Mouse (Mus musculus): ENCODE data around the gene BC029722. TPM values are rescaled to one million over a fixed set of nuclear protein-coding genes. Genes with fewer than 3 reads are reported as not detected.
A peak's percentile ranks its signal among the peaks of the same experiment; 100 is the strongest.
"Not testable (repeated sequence)": the region's sequence is repeated elsewhere in the genome, so short reads cannot be mapped to it uniquely, and the experiment has no call there.

The BC029722 gene
- total RNA-seq (2021) = 10 to 100 TPM; 58.7 to 58.9 TPM
- long read RNA-seq, experiment 1, transcript BC029722-201 (2 exons, 1,615 nt) = major isoform, 6 of 11 reads
- long read RNA-seq, experiment 1, partial matches to known transcripts = 5 of 11 reads
- long read RNA-seq, experiment 1, other reads (novel, unspliced or antisense) = 0 of 11 reads
- long read RNA-seq, experiment 2, partial matches to known transcripts = 0 of 9 reads
- long read RNA-seq, experiment 2, other reads (novel, unspliced or antisense) = 6 of 9 reads

DNA sequence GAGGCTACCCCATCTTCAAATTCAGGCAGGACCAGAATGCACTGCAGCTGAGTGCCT is at the start of gene BC029722:
Gene BC029722, minus strand, starts transcription at position 35 of the 57 bp plus-strand sequence.
- no peak for DNase-seq (ENCODE audit: low spot score in 2 of 2)

DNA sequence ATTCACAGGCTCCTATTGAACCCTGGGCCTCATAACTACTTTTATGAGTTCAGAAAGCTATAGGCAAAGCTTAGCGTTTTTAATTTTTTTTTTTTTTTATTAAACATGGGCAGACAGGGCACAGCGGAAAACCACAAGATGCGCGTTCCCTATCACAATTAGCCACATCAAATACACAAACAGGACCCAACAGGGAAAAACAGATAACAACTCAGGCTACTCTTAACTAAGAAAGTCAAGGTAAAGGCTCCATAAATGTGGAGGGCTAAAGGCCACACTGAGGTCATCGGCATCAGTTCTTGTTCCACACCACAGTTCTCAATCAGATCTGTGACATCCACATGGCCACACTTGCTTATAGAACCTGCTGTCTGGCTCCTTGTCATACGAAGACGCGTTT is 49.1 kb upstream of the BC029722 start:
- no peak for DNase-seq (ENCODE audit: low spot score in 2 of 2)

DNA sequence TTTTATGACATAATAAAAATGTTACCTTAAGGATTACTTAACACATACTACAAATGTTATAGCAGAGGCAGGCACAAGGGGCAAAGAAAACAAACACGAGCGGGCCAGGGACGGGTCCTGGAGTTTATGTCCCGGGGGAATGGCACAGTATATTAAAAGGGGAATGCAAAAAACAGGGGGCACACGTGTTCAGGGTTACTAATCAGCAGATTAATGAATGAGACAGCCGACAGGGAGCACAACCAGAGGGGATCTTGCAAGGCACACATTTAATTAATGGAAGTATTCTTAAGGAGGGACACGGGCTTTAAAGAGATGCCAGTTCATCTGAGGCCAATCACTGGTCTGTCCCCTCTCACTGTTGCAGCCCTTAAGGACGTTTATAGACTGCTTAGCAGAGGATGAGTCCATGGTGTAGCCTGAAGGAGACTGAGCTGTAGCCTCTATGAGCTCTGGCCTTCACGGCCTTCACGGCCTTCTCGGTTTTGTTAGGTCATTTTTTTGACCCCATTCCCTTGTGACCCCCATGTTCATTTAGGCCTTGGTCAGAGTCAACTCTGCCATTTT is 44.2 kb upstream of the BC029722 start:
- DNase-seq (ENCODE audit: low spot score in 2 of 2) = no peak

DNA sequence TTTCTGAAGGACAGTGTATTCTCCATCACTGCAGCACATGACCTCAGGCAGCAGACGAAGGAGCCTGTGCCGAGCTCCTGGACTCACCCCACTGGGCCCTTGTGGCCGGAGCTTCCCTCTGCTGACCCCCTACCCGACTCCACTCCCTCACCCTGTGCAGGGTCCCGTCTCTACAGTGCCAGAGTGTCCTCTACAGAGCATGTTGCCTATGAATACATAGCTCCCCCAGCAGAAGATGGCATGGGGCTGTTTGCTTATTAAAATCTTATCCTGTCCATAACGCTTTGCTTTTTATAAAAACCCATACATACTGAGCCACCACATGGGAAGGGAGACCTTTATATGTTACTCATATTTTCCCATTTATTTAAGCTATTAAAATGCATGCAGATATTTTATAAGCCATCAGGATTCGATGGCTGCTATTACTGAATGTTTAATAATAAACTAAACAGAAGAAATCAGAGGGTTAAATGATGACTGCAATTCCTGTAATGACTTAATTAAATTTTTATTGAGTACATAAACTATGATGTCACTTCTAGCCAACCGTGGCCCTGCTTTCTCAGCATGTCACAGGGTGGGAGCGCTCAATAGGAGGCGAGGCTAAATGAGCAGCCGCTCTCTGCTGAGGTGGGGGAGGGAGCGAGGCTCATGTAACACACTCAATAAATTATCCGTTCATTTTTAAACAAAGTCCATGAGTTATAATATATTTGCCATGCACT is 43.5 kb upstream of the BC029722 start:
- no peak for DNase-seq (ENCODE audit: low spot score in 2 of 2)

DNA sequence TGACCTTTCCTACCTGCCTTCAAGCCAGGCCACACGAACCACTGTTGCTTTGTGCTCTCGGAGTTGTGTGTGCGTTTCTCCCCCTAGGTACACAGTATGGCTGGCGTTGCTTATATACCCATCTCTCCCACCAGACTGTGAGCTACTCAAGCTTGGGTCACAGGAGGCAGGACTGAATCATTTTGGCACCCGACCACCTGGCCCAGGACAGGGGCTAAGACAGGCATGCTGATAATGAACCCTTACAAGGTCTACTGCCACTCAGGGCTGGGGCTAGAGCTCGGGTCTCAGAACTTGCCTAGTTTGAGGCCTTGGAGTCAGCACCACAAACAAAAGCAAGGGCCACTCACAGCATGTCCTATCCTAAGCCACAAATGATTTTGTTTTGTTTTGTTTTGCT is 42.4 kb upstream of the BC029722 start:
- DNase-seq (ENCODE audit: low spot score in 2 of 2) = no peak

DNA sequence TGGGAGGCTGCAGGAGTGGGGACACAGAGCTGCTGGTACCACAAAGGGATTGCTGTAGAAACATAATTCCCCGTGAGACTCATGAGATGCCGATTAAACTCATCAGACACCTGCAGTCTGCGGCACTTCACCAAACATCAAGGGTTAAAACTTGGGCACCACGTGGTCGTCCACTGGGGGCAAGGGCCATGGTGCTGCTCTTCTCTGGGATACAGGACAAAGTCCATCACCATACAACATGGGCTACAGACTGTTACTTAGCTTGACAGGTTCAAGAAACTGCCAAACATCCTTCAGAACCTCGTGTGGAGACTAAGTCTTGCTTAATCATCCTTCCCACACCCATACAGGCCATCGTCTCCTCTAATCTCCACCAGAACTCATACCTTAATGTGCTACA is 40.9 kb upstream of the BC029722 start:
- DNase-seq (ENCODE audit: low spot score in 2 of 2) = no peak

DNA sequence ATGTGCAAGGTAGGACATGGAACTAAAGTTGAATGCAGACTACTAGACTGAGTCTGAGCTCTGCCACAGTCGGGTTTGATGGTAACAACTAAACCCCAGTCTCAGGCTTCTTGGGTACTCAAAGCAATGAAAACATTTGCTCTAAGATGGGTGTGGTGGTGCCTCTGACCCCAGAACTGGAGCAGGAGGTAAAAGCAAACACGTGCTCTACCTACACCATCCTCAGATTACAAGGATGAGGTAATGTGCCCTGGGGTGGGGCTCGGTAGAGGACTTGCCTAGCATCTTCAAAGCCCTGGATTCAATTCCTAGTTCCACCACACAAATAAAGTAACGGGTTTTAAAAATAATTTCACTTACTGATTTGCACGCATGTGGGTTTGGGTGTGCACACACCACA is 33.3 kb upstream of the BC029722 start:
- DNase-seq (ENCODE audit: low spot score in 2 of 2) = no peak

DNA sequence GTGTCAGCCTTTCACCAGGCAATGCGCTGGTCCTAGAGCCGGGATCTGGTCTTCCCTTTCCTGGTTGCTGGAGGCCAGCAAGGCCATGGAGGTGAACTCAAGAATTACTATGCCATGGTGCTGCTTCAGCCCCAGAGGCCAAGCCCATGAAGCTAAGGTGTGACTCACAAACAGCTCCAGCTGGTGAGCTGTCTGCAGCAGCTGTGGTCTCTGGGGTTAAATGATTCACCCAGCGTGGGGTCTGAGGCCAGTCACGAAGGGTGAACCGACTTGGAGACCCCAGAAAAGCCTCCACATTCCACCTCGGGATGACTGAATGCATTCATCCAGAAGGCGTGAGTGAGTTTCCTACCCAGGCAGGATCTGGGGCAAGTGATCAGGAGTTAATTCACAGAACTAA is 30.9 kb upstream of the BC029722 start:
- DNase-seq (ENCODE audit: low spot score in 2 of 2) = no peak

DNA sequence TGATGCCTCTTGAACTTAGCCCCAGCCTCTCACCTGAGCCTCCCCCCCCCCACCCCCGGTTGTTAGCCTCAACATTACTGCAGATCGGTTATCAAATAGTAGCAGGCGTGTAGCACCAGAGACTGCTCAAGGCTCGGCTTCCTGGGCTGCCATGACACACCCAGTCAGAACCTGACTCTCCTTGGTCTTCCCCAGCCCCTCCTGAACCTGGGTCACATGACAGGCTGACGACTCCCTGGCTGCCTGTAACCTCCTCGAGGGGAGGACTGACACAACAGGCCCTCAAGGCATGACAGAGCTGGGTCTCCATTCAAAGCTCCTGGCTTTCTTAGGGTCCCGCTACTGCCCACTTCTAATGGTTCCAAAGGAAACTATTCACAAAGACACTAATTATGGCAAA is 30.2 kb upstream of the BC029722 start:
- DNase-seq (ENCODE audit: low spot score in 2 of 2) = no peak

DNA sequence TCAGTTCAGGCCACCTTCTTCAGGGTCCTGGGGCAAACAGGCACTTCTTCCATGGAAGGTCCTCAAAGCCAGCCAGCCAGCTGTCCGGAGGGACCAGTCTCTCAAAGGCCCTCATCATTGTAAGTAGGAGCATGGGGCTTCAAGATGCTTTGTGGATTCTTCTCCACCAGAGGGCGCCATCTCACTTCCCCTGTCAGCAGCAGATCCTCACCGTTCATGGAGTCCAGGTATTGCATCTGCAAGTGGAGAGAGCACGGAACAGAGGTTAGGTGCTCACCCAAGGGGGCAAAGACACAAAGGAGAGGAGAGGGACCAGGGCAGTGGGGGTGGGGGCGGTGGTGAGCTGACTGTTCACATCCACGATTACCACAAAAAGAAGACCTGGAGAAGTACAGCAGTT is 29.1 kb upstream of the BC029722 start:
- peak; percentile 76 to 86 for DNase-seq (ENCODE audit: low spot score in 2 of 2)

DNA sequence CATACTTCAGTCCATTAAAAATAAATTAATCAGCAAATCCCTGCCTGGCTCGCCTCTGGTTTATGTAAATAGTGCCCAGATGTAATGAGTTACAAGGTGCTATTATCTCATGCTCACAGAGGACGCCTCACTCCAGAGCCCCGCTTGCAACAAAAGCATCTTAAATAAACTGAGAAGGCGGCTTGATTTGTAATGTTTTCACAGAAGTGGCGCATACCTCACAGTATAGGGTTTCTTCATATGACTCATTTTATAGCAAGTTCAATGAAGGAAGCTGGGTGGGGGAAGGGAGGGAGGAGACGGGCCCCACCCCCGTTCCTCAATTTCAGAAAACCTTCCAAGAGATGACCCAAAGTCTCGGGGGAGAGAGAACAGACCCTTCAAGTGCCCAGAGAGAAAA is 27.7 kb upstream of the BC029722 start:
- no peak for DNase-seq (ENCODE audit: low spot score in 2 of 2)

DNA sequence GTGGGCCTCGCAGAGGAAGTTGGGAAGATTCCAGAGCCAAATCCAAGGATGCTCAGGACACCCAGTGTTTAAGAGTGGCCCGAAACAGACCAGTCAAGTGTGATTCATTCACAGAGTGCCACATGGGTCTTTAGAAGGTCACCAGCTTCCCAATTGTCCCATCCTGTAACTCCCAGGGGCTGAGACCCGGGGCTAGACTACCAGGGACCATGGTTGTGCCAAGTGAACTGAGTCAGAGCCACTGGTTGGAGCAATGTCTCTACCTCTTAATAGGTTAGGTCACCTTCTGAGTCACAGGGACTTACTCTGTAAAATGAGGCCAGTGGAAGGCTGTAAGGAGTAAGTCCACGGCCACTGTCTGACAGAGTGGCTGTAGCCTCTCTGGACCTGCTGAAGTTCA is 19.7 kb upstream of the BC029722 start:
- DNase-seq (ENCODE audit: low spot score in 2 of 2) = no peak

DNA sequence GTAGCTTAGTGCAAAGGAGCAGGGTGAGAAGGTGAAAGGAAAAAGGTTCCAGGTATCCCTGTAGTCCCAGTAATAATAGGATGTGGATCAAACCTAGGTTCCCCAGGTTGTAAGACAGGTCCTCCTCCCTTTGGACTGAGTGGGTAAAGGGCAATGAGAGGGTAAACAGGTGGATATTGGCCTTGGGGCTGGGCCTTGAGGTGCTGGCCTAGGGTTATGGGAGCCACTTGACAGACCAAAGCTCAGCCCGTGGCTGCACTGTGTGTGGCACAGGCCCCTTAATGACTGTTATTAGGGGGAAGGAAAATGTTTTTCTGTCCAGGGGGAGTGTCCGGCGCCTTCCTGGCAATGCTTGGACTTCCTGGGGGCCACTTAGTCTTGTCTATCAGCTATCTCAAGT is 18.7 kb upstream of the BC029722 start:
- DNase-seq (ENCODE audit: low spot score in 2 of 2) = no peak

DNA sequence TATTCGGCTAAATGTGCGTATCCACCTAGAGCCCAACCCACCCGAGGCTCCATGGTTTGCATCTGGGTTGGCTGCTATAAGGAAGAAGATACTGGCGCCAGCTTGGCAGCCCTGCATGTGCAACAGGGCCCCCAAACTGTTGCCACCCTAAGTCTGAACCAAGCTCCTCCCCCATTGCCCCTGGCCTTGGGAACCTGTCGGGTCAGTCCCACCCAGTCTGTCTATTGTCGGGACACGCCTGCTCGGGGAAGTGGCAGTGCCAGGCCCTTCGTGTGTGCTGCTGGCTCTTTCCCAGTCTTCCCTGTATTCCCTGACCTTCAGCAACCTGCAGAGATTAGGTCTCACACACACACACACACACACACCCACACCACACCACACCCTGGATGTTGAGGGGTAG is 15.5 kb upstream of the BC029722 start, which contains the start of gene Fam83c:
Gene Fam83c, minus strand, starts transcription at position 123 of the 400 bp plus-strand sequence.
- no peak for DNase-seq (ENCODE audit: low spot score in 2 of 2)

DNA sequence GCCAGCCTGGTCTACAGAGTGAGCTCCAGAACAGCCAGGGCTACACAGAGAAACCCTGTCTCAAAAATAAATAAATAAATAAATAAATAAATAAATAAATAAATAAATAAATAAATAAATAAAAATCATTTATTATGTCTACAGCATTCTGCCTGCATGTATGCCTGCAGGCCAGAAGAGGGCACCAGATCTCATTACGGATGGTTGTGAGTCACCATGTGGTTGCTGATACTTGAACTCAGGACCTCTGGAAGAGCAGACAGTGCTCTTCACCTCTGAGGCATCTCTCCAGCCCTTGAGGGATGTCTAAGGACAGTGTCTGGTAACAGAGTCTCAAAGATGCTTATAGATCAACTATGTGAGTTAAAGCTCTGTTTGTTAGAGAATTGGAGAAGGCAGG is 12.9 kb upstream of the BC029722 start:
- not testable (repeated sequence) for DNase-seq (ENCODE audit: low spot score in 2 of 2)

DNA sequence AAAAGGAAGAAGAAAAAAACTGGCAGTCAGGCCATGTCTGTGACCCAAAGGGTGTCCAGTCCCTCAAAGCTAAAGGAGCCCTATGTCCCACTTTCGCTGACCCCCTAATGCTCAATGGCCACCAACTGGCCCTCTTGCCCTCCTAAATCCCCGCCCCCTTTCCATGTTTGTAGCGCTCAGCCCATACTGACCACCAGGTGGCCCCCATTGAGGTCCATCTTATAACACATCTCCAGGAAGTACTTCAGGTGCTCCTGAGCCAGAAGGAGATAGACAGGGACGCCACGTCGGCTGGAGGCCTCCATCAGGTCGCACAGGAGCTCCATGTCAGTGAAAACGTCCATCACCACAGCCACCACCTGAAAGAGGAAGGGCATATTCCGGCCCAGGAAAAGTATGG is 12.1 kb upstream of the BC029722 start:
- DNase-seq (ENCODE audit: low spot score in 2 of 2) = no peak

DNA sequence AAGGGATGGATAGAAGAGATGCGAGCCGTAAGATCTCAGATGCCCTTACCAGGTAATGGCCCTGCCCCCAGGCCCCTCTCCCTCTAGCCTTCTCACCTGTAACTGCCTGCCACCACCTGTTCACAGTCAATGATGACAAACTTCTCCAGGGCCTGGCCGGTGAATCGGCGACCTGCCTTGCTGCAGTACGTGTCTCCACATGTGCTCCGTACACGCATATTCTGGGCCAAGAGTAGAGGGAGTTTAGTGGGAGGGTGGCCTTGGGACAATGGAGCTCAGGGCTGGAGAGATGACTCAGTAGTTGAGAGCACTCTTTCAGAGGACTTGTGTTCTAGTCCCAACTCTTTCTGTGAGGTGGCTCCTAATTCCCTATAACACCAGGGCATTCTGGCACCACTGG is 11.6 kb upstream of the BC029722 start:
- no peak for DNase-seq (ENCODE audit: low spot score in 2 of 2)

DNA sequence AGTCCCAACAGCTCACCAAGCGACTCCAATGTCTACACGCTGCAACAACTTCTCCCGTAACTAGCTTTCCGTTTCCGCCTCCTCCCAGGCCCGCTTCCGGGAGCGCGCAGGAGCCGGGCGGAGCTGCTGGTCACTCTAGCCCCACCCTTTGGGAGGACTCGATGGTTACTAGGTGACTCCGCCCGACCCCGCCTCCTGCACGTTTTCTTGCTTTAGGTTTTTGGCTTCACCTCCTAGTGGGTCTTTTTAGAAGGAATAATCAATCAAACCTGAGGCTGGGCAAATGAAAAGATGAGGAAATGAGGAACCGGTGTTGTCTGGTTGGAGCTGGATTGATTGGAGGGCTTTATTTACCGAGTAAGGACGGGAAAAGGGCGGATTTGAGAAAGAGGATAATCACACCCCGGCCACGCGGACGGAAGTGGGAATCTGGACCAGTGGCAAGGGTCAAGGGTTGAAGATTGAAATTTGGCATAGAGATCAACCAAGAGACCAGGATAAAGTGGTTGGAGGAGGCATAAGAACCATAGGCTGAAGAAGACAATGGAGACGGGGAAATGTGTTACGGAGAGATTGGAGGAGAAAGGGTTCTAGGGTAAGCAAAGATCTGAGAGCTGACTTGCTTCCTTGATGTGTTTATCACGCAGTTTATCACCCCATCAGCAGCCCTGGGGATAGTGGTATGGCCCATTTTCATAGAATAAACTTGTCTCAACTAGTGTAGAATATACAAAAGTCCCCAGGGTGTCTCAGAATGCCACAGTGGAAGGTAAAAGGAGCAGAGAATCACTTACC is 7.6 kb upstream of the BC029722 start, which contains the start of gene Eif6:
Gene Eif6, minus strand, starts transcription at position 296 of the 795 bp plus-strand sequence.
- DNase-seq (ENCODE audit: low spot score in 2 of 2) = peak; percentile 74 to 83

DNA sequence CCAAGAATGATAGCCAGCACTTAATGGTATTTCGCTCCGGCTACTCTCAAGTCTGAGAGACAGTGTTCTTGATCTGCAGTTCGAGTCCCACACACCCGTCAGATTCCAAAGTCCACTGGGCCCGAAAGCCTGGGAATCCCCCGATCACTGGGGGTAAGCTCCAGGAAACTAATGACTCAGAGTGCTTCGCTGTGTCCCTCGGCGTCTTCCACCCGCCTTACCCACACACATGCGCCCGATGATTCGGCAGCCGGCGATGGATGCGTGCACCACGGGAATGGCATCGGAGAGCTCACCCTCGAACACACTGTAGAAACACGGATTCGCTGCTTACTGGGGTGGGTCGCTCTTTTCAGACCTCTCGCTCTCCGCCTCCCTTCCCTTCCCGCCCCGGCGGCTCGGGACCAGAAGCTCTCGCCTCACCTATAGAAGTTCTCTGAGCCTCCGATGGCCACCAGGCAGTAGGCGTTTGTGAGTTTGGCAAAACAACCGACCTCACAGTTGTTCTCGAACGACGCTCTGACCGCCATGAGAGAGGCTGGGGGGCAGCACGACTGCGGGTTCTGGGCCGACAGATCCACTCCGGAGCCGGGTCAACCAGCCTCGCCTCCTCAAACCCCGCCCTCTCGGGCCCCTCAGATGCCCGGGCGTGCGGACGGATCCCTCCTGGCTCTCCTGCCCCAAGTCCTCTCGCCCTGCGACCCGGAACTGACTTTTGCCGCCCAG is 6.8 kb upstream of the BC029722 start:
- DNase-seq (ENCODE audit: low spot score in 2 of 2) = no peak

DNA sequence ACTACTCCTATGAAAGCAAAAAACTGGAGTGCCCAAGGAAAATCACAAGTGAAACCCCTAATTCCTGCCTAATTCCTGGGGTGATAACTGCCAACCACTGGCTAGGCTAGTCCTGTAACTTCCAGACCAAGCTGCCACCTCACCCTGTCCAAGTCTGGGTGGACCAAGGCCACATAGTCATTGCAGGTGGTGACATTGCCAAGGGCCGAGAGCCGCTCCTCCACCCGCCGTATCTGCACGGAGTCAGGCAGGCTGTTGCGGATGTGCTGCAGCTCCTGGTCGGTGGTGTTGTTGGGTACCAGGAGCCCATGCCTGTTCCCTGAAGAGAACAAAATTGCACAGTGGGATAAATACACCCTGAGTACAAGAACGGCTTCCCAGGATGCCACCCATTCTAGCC is 4.5 kb upstream of the BC029722 start:
- DNase-seq (ENCODE audit: low spot score in 2 of 2) = no peak

DNA sequence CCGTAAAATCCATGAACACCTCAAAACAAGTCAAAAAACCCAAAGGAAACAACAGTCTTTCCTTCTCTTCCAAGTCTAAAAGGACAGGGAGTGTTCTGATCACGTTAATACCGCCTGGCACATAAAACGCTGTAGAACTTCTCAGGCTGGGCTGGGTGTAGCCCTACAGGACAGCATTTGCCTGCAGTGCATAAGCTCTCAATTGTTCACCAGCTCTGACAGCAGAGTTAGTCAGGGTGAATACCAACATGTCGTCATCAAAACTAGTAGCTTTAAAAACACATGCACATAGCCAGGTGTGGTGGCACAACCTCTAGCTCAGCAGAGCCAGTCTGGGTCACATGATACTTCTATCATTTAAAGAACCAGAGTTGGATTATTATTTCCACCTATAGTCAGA is 1.6 kb upstream of the BC029722 start:
- DNase-seq (ENCODE audit: low spot score in 2 of 2) = no peak
